Mouse (Mus musculus) thymus, adult 2 months (tissue): ENCODE data around the gene Gm9833. TPM values are rescaled to one million over a fixed set of nuclear protein-coding genes. Genes with fewer than 3 reads are reported as not detected.
"Not testable (repeated sequence)": the region's sequence is repeated elsewhere in the genome, so short reads cannot be mapped to it uniquely, and the experiment has no call there.

Experiments used
- DNase-seq: peaks from one replicate; pipeline ENCODE4 v3.0.0; 2021
- H3K27ac ChIP-seq: fragments of 200-500 bp; 2 replicates; pipeline ENCODE4 v1.5.1; 2012; ENCODE audit warnings: low read length, control low read depth; ENCODE audit not compliant: control insufficient read depth, insufficient read depth
- H3K27me3 ChIP-seq: fragments of 200-500 bp; 2 replicates; pipeline ENCODE4 v1.6.1; 2012; ENCODE audit warnings: mild to moderate bottlenecking, low read length, moderate library complexity, mixed read lengths; ENCODE audit not compliant: control insufficient read depth, insufficient read depth
- H3K36me3 ChIP-seq: fragments of 200-500 bp; 2 replicates; pipeline ENCODE4 v1.6.1; 2012; ENCODE audit warnings: mild to moderate bottlenecking, low read length, moderate library complexity; ENCODE audit not compliant: control insufficient read depth, insufficient read depth
- H3K4me1 ChIP-seq: fragments of 200-500 bp; replicated peaks from 2 replicates; pipeline ENCODE4 v1.6.1; 2012; ENCODE audit warnings: low read length; ENCODE audit not compliant: control insufficient read depth, insufficient read depth
- H3K4me3 ChIP-seq: fragments of 200-500 bp; 2 replicates; pipeline ENCODE4 v1.5.1; 2012; ENCODE audit warnings: mild to moderate bottlenecking, low read length, control low read depth, moderate library complexity; ENCODE audit not compliant: control insufficient read depth, insufficient read depth
- CTCF ChIP-seq: fragments of 200-500 bp; IDR thresholded peaks from 2 replicates; pipeline ENCODE4 v1.5.1; 2012; ENCODE audit warnings: mild to moderate bottlenecking, control low read depth, low read length, moderate library complexity, borderline replicate concordance; ENCODE audit not compliant: control insufficient read depth, poor library complexity, insufficient read depth; ENCODE audit errors: extremely low read depth
- POLR2A ChIP-seq: fragments of 200-500 bp; IDR thresholded peaks from 2 replicates; pipeline ENCODE4 v1.6.1; 2012; ENCODE audit warnings: mild to moderate bottlenecking, low read length, control low read depth, moderate library complexity; ENCODE audit not compliant: control insufficient read depth, poor library complexity, insufficient read depth; ENCODE audit errors: extremely low read depth
- WGBS: fragments of 180-500 bp; shearing (Covaris S2); methylation state at CpG from one replicate; pipeline ENCODE4 v1.1.7; 2018; 5-methylcytosine and 5-hydroxymethylcytosine counted together
- polyA plus RNA-seq: library from polyadenylated mRNA; depleted of rRNA; stranded (reverse); fragments of >200 nt; gene quantifications from 2 replicates; pipeline ENCODE4 v1.2.3, GENCODE M21; 2012; rRNA removed

Gene Gm9833
- polyA plus RNA-seq, result 0.06 and 0.20 TPM in 2 replicates

DNA sequence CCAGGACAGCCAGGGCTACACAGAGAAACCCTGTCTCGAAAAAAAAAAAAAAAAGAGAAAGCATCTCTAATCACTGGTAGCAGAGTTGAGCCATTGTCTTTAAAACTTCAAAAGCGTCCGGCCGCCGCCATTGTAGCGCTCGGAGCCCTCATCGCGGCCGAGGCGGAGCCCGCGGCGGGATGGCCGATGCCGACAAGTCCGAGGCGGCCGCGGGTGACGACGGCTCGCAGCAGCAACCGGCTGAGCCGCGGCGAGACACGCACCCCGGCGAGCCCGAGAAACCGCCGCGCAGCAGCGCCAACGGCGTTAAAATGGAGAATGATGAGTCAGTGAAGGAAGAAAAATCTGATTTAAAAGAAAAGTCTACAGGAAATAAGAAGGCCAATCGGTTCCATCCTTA lies at the start of gene Gm9833:
TSS of gene Gm9833 (plus strand) at position 117 of the 400 bp plus-strand sequence.
- not testable (repeated sequence) for H3K4me3 ChIP-seq, H3K27me3 ChIP-seq, H3K4me1 ChIP-seq, H3K27ac ChIP-seq, DNase-seq, H3K36me3 ChIP-seq
- WGBS, result 52% methylated on average over 38 of the region's 38 CpGs

DNA sequence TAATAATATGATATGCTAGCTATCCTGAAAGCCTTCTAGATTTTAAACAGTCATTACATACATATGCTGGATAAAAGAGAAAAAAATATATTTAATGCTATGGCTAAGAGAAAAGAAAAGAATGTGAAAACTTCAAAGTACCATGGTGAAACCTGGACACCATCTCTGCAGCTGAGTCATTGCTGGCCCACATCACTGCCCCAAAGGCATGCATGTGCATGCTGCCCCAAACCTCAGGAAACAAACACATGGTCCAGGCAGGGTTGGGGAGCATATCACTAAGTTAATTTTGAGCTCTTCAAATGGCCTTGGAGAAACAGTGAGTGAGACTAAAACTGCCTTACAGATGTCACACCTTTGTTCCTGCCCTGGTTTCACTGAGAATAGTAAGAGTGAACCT lies 17.8 kb upstream of the Gm9833 start:
- Histone ChIP-seq H3K27me3 (no peaks in the 10 kb centered on the region), H3K27ac (no peak overlapping the region), H3K4me1 (no peaks in the 10 kb centered on the region), H3K4me3 (no peak overlapping the region), H3K36me3 (no peaks in the 10 kb centered on the region)
- TF ChIP-seq POLR2A (no peak), CTCF (no peak)
- no peak for DNase-seq

DNA sequence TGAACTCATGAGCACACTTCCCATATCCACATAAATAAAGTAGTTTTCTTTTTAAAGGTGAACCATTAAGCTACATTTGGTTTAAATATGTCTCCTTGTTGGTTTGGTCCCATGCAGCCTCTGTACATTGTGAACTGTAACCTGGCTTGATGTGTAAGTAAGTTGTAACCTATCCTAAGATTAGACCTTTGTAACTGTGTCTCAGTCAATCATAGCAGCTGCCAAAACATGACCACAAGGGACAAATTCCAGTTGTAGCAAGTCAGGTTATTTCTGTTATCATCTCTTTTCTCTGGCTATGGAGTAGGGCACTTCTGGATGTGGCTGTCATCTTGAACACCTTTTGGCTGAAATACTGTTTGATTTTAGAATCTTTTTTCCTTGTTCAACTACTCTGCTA lies 12.1 kb upstream of the Gm9833 start:
- no peaks in the 10 kb centered on the region for H3K36me3 ChIP-seq
- no peak overlapping the region for H3K27ac ChIP-seq
- H3K27me3 ChIP-seq, result no peaks in the 10 kb centered on the region
- no peak for TF ChIP-seq POLR2A
- no peaks in the 10 kb centered on the region for H3K4me1 ChIP-seq
- no peak overlapping the region for H3K4me3 ChIP-seq
- DNase-seq, result no peak

DNA sequence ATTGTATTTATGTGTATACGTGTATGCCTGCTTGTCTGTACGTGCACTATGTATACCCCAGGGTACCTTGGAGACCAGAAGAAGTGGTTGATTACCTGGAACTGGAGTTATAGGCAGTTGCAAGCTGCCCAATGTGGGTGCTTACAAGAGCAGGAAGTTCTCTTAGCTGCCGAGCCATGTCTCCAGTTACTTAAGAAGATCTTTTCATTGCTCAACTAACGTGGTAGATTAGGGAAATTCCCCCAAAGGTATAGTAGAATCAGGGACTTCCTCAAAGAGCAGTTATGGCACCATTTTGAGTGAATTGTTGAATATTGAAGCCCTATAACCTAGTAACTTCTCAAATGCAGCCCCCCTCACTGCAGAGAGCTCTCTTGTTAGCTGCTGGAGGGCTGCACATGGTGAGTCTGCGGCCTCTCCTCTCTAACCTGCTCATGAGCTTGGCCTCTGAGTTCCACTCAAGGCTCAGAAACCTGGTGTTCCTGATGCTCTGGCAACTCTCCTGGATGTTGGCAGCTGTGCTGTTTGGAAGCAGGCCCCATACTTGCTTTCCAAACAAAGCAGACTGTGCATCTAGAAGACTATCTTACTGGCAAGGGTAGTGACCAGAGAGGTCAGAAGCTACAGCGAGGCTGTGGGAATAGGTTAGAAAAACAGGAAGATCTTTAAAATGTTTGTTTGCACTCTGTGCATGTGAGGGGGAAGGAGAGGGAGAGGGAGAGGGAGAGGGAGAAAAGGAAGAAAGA lies 10.6 kb upstream of the Gm9833 start:
- TF ChIP-seq POLR2A (no peak), CTCF (no peak)
- H3K27me3 ChIP-seq, result no peaks in the 10 kb centered on the region
- no peaks in the 10 kb centered on the region for H3K4me1 ChIP-seq
- H3K4me3 ChIP-seq, result no peak overlapping the region
- no peak for DNase-seq
- H3K27ac ChIP-seq, result no peak overlapping the region
- no peaks in the 10 kb centered on the region for H3K36me3 ChIP-seq
- 69% methylated on average over 6 of the region's 6 CpGs for WGBS

DNA sequence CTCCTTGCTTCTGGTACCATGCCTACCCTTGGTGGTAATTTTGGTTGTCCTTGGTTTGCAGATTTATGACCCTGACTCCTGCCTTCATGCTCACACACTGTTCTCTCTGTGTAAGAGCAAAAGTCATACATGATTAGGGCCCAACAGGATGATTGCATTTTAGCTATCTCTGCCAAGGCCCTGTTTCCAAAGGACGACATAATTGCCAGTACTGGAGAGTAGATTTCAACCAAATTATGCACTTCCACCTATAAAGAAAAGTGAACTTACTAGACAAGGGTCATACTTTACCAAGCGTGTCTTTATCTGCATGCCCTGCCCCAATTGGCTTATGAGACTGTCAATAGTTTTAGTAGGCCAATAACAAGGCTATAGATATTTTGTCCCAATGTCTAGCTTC lies 9.8 kb upstream of the Gm9833 start:
- Histone ChIP-seq H3K36me3 (no peaks in the 10 kb centered on the region), H3K27me3 (no peaks in the 10 kb centered on the region), H3K27ac (no peak overlapping the region), H3K4me1 (no peaks in the 10 kb centered on the region), H3K4me3 (no peak overlapping the region)
- no peak for TF ChIP-seq CTCF
- TF ChIP-seq POLR2A, result no peak
- no peak for DNase-seq
- 94% methylated on average over 2 of the region's 2 CpGs for WGBS

DNA sequence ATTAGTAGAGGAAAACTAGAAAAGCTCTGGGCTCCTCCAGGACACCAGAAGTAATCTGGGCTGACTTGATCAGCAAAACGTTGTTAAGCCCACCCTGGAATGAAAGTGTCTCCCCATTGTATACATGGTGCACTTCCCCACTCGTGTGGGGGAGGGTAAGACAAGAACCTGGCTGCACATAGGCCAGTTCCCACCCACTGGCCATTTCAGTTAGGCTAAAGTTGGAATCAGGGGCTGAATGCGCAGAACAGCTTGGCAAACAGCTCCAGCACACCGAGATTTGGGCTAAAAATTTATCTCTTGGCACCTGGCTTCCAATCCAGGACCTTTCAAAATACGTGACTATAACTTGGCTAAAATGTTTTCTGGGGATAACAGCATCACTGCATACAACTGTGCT lies 6.6 kb upstream of the Gm9833 start:
- H3K4me3 ChIP-seq, result no peak overlapping the region
- no peak for DNase-seq
- no peaks in the 10 kb centered on the region for H3K4me1 ChIP-seq
- TF ChIP-seq CTCF (no peak), POLR2A (no peak)
- no peak overlapping the region for H3K27ac ChIP-seq
- no peaks in the 10 kb centered on the region for H3K36me3 ChIP-seq
- WGBS, result 80% methylated on average over 5 of the region's 5 CpGs
- no peaks in the 10 kb centered on the region for H3K27me3 ChIP-seq

DNA sequence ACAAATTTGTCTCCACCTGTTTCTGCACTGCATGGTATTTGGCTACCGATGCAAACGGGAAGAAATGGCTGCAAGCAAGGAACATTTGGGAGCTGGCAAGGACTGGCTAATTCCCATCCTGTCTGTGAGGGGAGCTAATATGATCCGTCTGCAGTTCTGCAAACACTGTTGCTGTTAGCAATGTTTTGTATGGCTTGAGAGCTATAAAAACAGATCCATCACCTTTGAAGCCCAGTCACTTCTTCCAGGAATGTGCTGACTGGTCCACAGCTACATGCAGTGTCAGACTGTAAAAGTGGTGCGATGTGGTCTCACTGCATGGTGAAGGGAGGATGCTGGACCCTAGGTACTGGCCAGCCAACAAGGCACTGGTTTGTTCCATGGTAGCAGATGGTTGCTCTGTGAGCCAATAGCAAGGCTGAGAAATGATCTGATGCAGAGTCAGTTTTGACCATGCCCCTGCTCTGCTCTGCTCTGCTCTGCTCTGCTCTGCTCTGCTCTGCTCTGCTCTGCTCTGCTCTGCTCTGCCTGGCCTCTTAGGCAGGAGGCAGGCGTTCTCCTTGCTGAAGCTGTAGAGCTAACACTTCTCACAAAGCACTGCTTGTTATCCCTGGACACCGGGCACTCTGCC lies 5.9 kb upstream of the Gm9833 start:
- no peaks in the 10 kb centered on the region for H3K27me3 ChIP-seq
- H3K4me1 ChIP-seq, result no peaks in the 10 kb centered on the region
- no peaks in the 10 kb centered on the region for H3K36me3 ChIP-seq
- H3K4me3 ChIP-seq, result no peak overlapping the region
- 85% methylated on average over 6 of the region's 6 CpGs for WGBS
- TF ChIP-seq CTCF, result no peak
- TF ChIP-seq POLR2A, result no peak
- H3K27ac ChIP-seq, result no peak overlapping the region
- no peak for DNase-seq
